Mouse (Mus musculus) hindbrain, embryonic 11.5 days (tissue): ENCODE measurements around the gene Sfrp5. TPM values are rescaled to one million over a fixed set of nuclear protein-coding genes. Genes with fewer than 3 reads are reported as not detected.

Experiments used
- ATAC-seq: fragments of 200-750 bp; cut with Nextera tagmentation; 2 replicates; pipeline ENCODE4 v1.8.0; 2017; ENCODE audit warnings: mild to moderate bottlenecking, moderate TSS enrichment, moderate library complexity; ENCODE audit not compliant: low FRiP score
- DNase-seq: peaks from one replicate; pipeline ENCODE4 v3.0.0-alpha.2; 2015; ENCODE audit warnings: low spot score
- H3K27ac ChIP-seq: fragments of 300-500 bp; sonication (generic); 2 replicates; pipeline ENCODE4 v1.5.1; 2014; ENCODE audit warnings: mild to moderate bottlenecking, low read depth, low read length
- H3K27me3 ChIP-seq: fragments of 300-500 bp; sonication (generic); 2 replicates; pipeline ENCODE4 v1.6.1; 2014; ENCODE audit warnings: mild to moderate bottlenecking, low read length, moderate library complexity, mixed read lengths; ENCODE audit not compliant: control insufficient read depth, insufficient read depth
- H3K36me3 ChIP-seq: fragments of 300-500 bp; sonication (generic); 2 replicates; pipeline ENCODE4 v1.6.1; 2014; ENCODE audit warnings: mild to moderate bottlenecking, low read length, moderate library complexity, mixed read lengths; ENCODE audit not compliant: control insufficient read depth, insufficient read depth
- H3K4me1 ChIP-seq: fragments of 300-500 bp; sonication (generic); replicated peaks from 2 replicates; pipeline ENCODE4 v1.6.1; 2014; ENCODE audit warnings: low read length, mixed read lengths; ENCODE audit not compliant: control insufficient read depth, insufficient read depth
- H3K4me2 ChIP-seq: fragments of 300-500 bp; sonication (generic); replicated peaks from 2 replicates; pipeline ENCODE4 v1.6.1; 2014; ENCODE audit warnings: mild to moderate bottlenecking, low read depth, low read length
- H3K4me3 ChIP-seq: fragments of 300-500 bp; sonication (generic); 2 replicates; pipeline ENCODE4 v1.5.1; 2014; ENCODE audit warnings: low read depth, low read length
- H3K9ac ChIP-seq: fragments of 300-500 bp; sonication (generic); 2 replicates; pipeline ENCODE4 v1.6.1; 2014; ENCODE audit warnings: low read depth, low read length
- H3K9me3 ChIP-seq: fragments of 300-500 bp; sonication (generic); 2 replicates; pipeline ENCODE4 v1.6.1; 2016; ENCODE audit warnings: low read length; ENCODE audit not compliant: control insufficient read depth
- WGBS: fragments of 180-500 bp; shearing (Covaris S2); extraction: QIAGEN DNeasy Blood & Tissue Kit; methylation state at CpG from one replicate; pipeline ENCODE4 v1.1.7; 2014; 5-methylcytosine and 5-hydroxymethylcytosine counted together
- polyA plus RNA-seq: library from polyadenylated mRNA; unstranded; fragments of >200 nt; fragmentation: Nextera tagmentation; extraction: Ambion mirVana; gene quantifications from 2 replicates; pipeline ENCODE4 v1.2.1, GENCODE M21; 2014

The Sfrp5 gene
- 0.80 and 0.85 TPM in 2 replicates for polyA plus RNA-seq

GRCm38 (mm10) chr19:42201696-42202381 is at the start of gene Sfrp5:
Gene Sfrp5, minus strand, starts transcription at chr19:42202252.
- ATAC-seq, result 0 out of 2 replicates have a peak, but pooled peaks have one; percentile 25

GRCm38 (mm10) chr19:42249976-42250914 is 48.2 kb upstream of the Sfrp5 start:
- Histone ChIP-seq H3K9ac (no peak overlapping the region), H3K4me2 (no peak overlapping the region), H3K9me3 (no peaks in the 10 kb centered on the region), H3K36me3 (no peaks in the 10 kb centered on the region), H3K27ac (no peak overlapping the region), H3K4me3 (no peak overlapping the region), H3K27me3 (peaks cover 7% of the 10 kb centered on the region; the same call in 1 of the 2 replicates), H3K4me1 (no peaks in the 10 kb centered on the region)
- WGBS, result 78% methylated on average over 11 of the region's 11 CpGs
- DNase-seq (no peak), ATAC-seq (no peak)

More at GRCm38 (mm10) chr19:42201696-42202381, at the start of gene Sfrp5:
- no peak within 1 kb of the TSS for H3K27ac ChIP-seq
- peaks cover 6% of the 10 kb centered on the region for H3K4me1 ChIP-seq
- no peaks in the 10 kb centered on the region for H3K36me3 ChIP-seq
- no peak within 1 kb of the TSS; the same call in 1 of the 2 replicates for H3K9ac ChIP-seq
- H3K9me3 ChIP-seq, result no peaks in the 10 kb centered on the region
- peaks cover 52% of the 10 kb centered on the region for H3K27me3 ChIP-seq
- H3K4me2 ChIP-seq, result peak within 1 kb of the TSS; percentile 34
- peak within 1 kb of the TSS; percentile 16 for H3K4me3 ChIP-seq
- peak; percentile 47 for DNase-seq
- under 1% methylated on average over 59 of the region's 60 CpGs for WGBS

- H3K27ac ChIP-seq, result no peak within 1 kb of the TSS
- no peak for ATAC-seq
- H3K4me3 ChIP-seq, result no peak within 1 kb of the TSS
- H3K9me3 ChIP-seq, result no peaks in the 10 kb centered on the region
- no peaks in the 10 kb centered on the region for H3K4me1 ChIP-seq
- WGBS, result 74% methylated on average over 3 of the region's 3 CpGs
- H3K9ac ChIP-seq, result no peak within 1 kb of the TSS
- no peak for DNase-seq
- no peaks in the 10 kb centered on the region for H3K36me3 ChIP-seq
- no peaks in the 10 kb centered on the region for H3K27me3 ChIP-seq
- H3K4me2 ChIP-seq, result no peak within 1 kb of the TSS
These were observed 45.5 kb upstream of the Sfrp5 start, which contains the start of gene Golga7b for GRCm38 (mm10) chr19:42247519-42247918. Gene Golga7b, plus strand, starts transcription at chr19:42247574.

- WGBS, result 41% methylated on average over 5 of the region's 5 CpGs
- Histone ChIP-seq H3K4me2 (no peak overlapping the region), H3K4me3 (no peak overlapping the region), H3K27ac (no peak overlapping the region), H3K27me3 (no peaks in the 10 kb centered on the region), H3K9ac (no peak overlapping the region), H3K36me3 (no peaks in the 10 kb centered on the region), H3K9me3 (no peaks in the 10 kb centered on the region), H3K4me1 (no peaks in the 10 kb centered on the region)
- DNase-seq (no peak), ATAC-seq (no peak)
These were observed 44.6 kb upstream of the Sfrp5 start for GRCm38 (mm10) chr19:42246626-42247025.

- Histone ChIP-seq H3K4me2 (no peak overlapping the region), H3K9ac (no peak overlapping the region), H3K27me3 (no peaks in the 10 kb centered on the region), H3K36me3 (no peaks in the 10 kb centered on the region), H3K9me3 (no peaks in the 10 kb centered on the region), H3K4me3 (no peak overlapping the region), H3K4me1 (no peaks in the 10 kb centered on the region), H3K27ac (no peak overlapping the region)
- WGBS, result 75% methylated on average over 3 of the region's 3 CpGs
- no peak for DNase-seq
- no peak for ATAC-seq
These were observed 41.3 kb upstream of the Sfrp5 start for GRCm38 (mm10) chr19:42243401-42243800.

- Histone ChIP-seq H3K4me1 (no peaks in the 10 kb centered on the region), H3K4me2 (no peak overlapping the region), H3K27me3 (no peaks in the 10 kb centered on the region), H3K4me3 (no peak overlapping the region), H3K9me3 (no peaks in the 10 kb centered on the region), H3K27ac (no peak overlapping the region), H3K9ac (no peak overlapping the region), H3K36me3 (no peaks in the 10 kb centered on the region)
- 50% methylated on average over 8 of the region's 8 CpGs for WGBS
- ATAC-seq (no peak), DNase-seq (no peak)
These were observed 38.8 kb upstream of the Sfrp5 start for GRCm38 (mm10) chr19:42240881-42241280.

GRCm38 (mm10) chr19:42238341-42238715 is 36.3 kb upstream of the Sfrp5 start:
- H3K4me2 ChIP-seq, result no peak overlapping the region
- H3K27ac ChIP-seq, result peak overlapping the region; percentile 42
- no peak overlapping the region for H3K4me3 ChIP-seq
- WGBS, result 73% methylated on average over 7 of the region's 7 CpGs
- H3K27me3 ChIP-seq, result no peaks in the 10 kb centered on the region
- H3K4me1 ChIP-seq, result no peaks in the 10 kb centered on the region
- no peak for ATAC-seq
- H3K36me3 ChIP-seq, result no peaks in the 10 kb centered on the region
- no peak for DNase-seq
- no peak overlapping the region for H3K9ac ChIP-seq
- no peaks in the 10 kb centered on the region for H3K9me3 ChIP-seq

GRCm38 (mm10) chr19:42237602-42238340 is 35.7 kb upstream of the Sfrp5 start:
- Histone ChIP-seq H3K4me3 (no peak overlapping the region), H3K27ac (peak overlapping the region; percentile 42), H3K27me3 (no peaks in the 10 kb centered on the region), H3K4me2 (no peak overlapping the region), H3K9ac (no peak overlapping the region), H3K4me1 (no peaks in the 10 kb centered on the region), H3K36me3 (no peaks in the 10 kb centered on the region), H3K9me3 (no peaks in the 10 kb centered on the region)
- ATAC-seq (peak; percentile 33; the same call in 1 of the 2 replicates), DNase-seq (peak; percentile 26)
- 31% methylated on average over 4 of the region's 4 CpGs for WGBS
